Mouse (Mus musculus) lung, embryonic 14.5 days (tissue): ENCODE results near the gene Slit1. TPM values are rescaled to one million over a fixed set of nuclear protein-coding genes. Genes with fewer than 3 reads are reported as not detected.

Source experiments
- ATAC-seq: fragments of 200-750 bp; cut with Nextera tagmentation; 2 replicates; pipeline ENCODE4 v1.8.0; 2017; ENCODE audit warnings: mild to moderate bottlenecking, moderate TSS enrichment, moderate library complexity; ENCODE audit not compliant: insufficient read depth
- DNase-seq: peaks from one replicate; pipeline ENCODE4 v3.0.0-alpha.2; 2015
- H3K27ac ChIP-seq: fragments of 300-500 bp; sonication (generic); 2 replicates; pipeline ENCODE4 v1.5.1; 2014; ENCODE audit warnings: low read depth, mild to moderate bottlenecking, moderate library complexity
- H3K27me3 ChIP-seq: fragments of 300-500 bp; sonication (generic); 2 replicates; pipeline ENCODE4 v1.6.1; 2014; ENCODE audit warnings: low read length, control low read depth; ENCODE audit not compliant: insufficient read depth
- H3K36me3 ChIP-seq: fragments of 300-500 bp; sonication (generic); 2 replicates; pipeline ENCODE4 v1.6.1; 2014; ENCODE audit warnings: control low read depth; ENCODE audit not compliant: insufficient read depth
- H3K4me1 ChIP-seq: fragments of 300-500 bp; sonication (generic); 2 replicates; pipeline ENCODE4 v1.6.1; 2014; ENCODE audit warnings: antibody characterized with exemption, control low read depth; ENCODE audit not compliant: insufficient read depth
- H3K4me2 ChIP-seq: fragments of 300-500 bp; sonication (generic); 2 replicates; pipeline ENCODE4 v1.6.1; 2014; ENCODE audit warnings: mild to moderate bottlenecking
- H3K4me3 ChIP-seq: fragments of 300-500 bp; sonication (generic); 2 replicates; pipeline ENCODE4 v1.5.1; 2014; ENCODE audit warnings: low read depth, low read length
- H3K9ac ChIP-seq: fragments of 300-500 bp; sonication (generic); 2 replicates; pipeline ENCODE4 v1.6.1; 2014
- H3K9me3 ChIP-seq: fragments of 300-500 bp; sonication (generic); 2 replicates; pipeline ENCODE4 v1.6.1; 2016; ENCODE audit warnings: low read depth, low read length, control low read depth
- CTCF ChIP-seq: IDR thresholded peaks from 2 replicates; pipeline ENCODE4 v1.5.1; 2016; ENCODE audit warnings: antibody characterized with exemption, low read depth
- WGBS: fragments of 180-500 bp; shearing (Covaris S2); extraction: QIAGEN DNeasy Blood & Tissue Kit; methylation state at CpG from one replicate; pipeline ENCODE4 v1.1.7; 2014; 5-methylcytosine and 5-hydroxymethylcytosine counted together
- polyA plus RNA-seq: library from polyadenylated mRNA; unstranded; fragments of >200 nt; fragmentation: Nextera tagmentation; extraction: Ambion mirVana; gene quantifications from 2 replicates; pipeline ENCODE4 v1.2.1, GENCODE M21; 2014

The Slit1 gene
- 0.08 and 0.24 TPM in 2 replicates for polyA plus RNA-seq

DNA sequence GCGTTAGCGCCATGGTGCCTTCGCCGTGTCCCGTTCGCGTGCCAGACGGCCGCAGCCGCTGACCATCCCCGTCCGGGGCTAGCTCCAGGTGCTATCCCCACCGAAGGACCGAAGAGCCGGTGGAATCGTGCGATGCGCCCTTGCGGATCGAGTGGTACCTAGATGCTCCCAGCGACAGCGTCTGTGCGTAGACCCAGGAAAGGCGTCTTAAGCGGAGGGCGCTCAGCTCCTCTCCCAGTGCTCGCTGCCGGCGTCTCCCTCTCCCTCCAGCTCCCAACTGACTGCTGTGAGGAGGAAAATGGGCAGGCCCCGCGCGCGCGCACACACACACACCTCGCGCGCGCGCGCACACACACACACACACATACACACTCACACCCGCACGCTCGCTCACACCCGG lies at the start of gene Slit1:
TSS of gene Slit1 (minus strand) at position 270 of the 400 bp plus-strand sequence.
- Histone ChIP-seq H3K36me3 (no peaks in the 10 kb centered on the region), H3K27ac (no peak within 1 kb of the TSS), H3K4me2 (peak within 1 kb of the TSS; percentile 74), H3K9me3 (no peaks in the 10 kb centered on the region), H3K9ac (no peak within 1 kb of the TSS), H3K27me3 (peaks cover 52% of the 10 kb centered on the region), H3K4me1 (peaks cover 11% of the 10 kb centered on the region), H3K4me3 (peak within 1 kb of the TSS; percentile 39)
- WGBS: under 1% methylated on average over 40 of the region's 44 CpGs
- TF ChIP-seq CTCF: no peak
- peak; percentile 42 for DNase-seq
- peak; percentile 46; the same call in 1 of the 2 replicates for ATAC-seq

DNA sequence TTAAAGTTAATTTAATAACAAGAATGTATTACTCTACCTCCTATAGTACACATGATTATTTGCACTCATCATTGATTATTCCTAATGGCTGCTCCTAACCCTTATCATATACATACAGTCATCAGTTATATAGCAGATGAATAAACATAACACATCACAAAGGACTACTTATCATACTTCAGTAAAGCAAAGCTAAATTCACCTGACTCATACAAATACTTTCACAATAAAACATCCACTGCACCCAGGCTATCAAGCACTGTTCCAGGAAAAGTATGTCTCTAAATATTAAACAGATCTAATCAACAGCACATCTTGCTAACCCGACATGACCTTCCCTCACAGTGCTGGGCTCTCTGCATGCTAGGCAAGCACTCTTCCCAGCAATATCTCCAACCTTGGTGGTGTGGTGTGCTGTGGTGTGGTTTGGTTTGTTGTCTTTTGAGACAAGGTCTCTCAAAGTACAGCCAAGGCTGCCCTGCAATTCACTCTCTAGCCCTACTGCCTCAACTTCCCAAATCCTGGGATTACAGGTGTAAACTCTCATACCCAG lies 49.5 kb upstream of the Slit1 start:
- TF ChIP-seq CTCF: no peak
- Histone ChIP-seq H3K9ac (no peak overlapping the region), H3K27ac (no peak overlapping the region), H3K4me2 (no peak overlapping the region), H3K4me3 (no peak overlapping the region), H3K36me3 (peaks cover 16% of the 10 kb centered on the region; the same call in 1 of the 2 replicates), H3K4me1 (no peaks in the 10 kb centered on the region), H3K9me3 (no peaks in the 10 kb centered on the region), H3K27me3 (no peaks in the 10 kb centered on the region)
- no peak for DNase-seq
- ATAC-seq: no peak
- WGBS: 69% methylated on average over 1 of the region's 1 CpGs

DNA sequence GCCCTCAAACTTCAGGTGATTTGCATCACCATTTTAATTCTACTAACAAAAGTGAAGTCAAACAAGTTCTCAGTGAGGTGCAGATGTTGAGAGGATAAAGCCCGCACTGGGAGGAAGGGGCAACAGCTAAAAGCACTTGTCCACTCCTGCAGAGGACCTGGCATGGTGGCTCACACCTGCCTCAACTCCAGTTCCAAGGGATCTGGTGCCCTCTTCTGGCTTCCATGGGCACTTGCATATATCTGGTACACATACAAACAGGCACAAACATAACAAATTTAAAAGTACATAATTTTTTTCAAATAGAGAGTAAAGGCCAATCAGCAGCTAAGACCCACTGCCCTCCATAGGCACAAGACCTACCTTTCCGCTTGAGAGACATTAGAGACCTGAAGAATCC lies 47.9 kb upstream of the Slit1 start:
- 93% methylated on average over 2 of the region's 2 CpGs for WGBS
- Histone ChIP-seq H3K27ac (no peak overlapping the region), H3K9me3 (no peaks in the 10 kb centered on the region), H3K9ac (no peak overlapping the region), H3K4me2 (no peak overlapping the region), H3K36me3 (peaks cover 27% of the 10 kb centered on the region), H3K4me1 (no peaks in the 10 kb centered on the region), H3K27me3 (no peaks in the 10 kb centered on the region), H3K4me3 (no peak overlapping the region)
- TF ChIP-seq CTCF: peak; percentile 43
- DNase-seq: no peak
- no peak for ATAC-seq

DNA sequence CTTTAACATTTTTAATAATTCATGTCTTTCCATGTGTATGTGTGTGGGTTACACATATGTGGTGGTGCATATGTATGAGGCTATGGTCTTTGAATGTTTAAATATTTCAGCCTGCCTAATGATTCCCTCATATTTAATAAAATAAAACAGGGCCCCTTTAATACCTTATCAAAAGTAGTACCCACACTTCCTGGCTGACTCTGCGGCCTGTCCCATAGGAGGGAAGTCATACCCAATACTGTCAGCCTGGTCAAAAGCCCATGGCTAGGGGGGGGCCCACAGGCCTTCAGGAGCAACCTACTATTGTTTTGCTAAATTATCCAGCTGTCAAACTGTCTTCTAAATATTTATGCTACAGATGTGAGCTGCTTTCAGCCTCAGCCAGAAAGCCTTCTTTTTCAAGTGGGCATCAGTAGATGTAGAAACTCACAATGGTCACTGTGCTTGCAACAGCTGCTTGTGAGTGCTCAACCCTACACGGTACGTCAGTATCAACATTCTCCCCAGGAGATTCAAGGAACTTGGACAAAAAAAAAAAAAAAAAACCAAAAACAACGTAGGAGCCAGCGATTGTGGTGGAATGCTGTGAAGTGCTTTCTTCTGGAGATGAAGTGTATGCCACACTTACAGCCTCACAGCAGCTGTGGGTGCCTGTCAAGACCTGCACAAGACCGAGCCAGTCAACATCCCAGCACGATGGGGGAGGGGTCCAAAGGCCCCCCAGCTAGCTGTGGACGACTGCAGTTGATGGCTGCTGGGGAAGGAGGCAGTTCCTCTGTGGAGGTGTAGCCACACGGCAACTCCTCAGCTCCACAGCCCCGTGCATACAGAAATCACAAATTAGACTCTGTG lies 45.9 kb upstream of the Slit1 start:
- Histone ChIP-seq H3K27ac (no peak overlapping the region), H3K4me3 (no peak overlapping the region), H3K27me3 (no peaks in the 10 kb centered on the region), H3K9me3 (no peaks in the 10 kb centered on the region), H3K4me2 (no peak overlapping the region), H3K36me3 (peaks cover 41% of the 10 kb centered on the region), H3K4me1 (no peaks in the 10 kb centered on the region), H3K9ac (no peak overlapping the region)
- ATAC-seq (no peak), DNase-seq (no peak)
- TF ChIP-seq CTCF: no peak
- WGBS: 43% methylated on average over 10 of the region's 10 CpGs

DNA sequence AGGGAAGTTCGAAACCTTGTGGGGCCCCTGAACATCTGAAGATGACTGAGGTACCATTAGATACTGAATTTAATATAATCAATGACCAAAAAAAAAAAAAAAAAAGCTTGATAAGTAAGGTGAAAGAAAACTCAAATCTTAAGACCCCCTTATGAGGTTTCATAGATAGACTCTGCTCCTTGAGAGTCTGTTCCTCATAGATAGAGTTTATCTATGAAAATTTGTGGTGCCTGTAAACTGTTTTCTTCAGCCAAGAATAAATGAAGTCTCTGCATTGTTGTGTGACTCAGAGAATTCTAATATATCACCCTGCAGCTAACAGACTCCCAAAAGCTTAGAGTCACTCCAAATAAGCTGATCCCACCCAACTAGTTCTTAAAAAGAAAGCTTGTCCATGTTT lies 43.4 kb upstream of the Slit1 start:
- no peak overlapping the region for H3K27ac ChIP-seq
- H3K36me3 ChIP-seq: peaks cover 59% of the 10 kb centered on the region
- 82% methylated on average over 1 of the region's 1 CpGs for WGBS

DNA sequence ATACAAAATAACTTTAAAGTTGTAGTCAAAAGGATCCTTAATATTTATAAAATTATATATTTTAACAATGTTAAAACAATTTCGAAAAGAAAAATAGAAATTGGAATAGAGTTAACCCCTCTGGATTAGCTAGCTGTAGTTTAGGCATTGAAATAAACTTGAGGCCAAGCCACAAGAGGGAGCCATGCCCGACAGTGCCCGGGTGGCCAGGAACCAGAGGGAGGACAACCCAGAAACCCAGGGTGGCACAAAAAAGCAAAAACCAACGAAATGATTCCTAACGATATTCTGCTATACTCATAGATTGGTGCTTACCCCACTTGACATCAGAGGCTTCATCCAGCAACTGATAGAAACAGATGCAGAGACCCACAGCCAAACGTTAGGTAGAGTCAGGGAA lies 34.0 kb upstream of the Slit1 start:
- peak; percentile 16; the same call in 1 of the 2 replicates for TF ChIP-seq CTCF
- DNase-seq (no peak), ATAC-seq (no peak)
- Histone ChIP-seq H3K4me1 (no peaks in the 10 kb centered on the region), H3K9me3 (no peaks in the 10 kb centered on the region), H3K9ac (no peak overlapping the region), H3K4me3 (no peak overlapping the region), H3K4me2 (no peak overlapping the region), H3K27ac (no peak overlapping the region), H3K27me3 (no peaks in the 10 kb centered on the region), H3K36me3 (peaks cover 85% of the 10 kb centered on the region)
- 85% methylated on average over 6 of the region's 6 CpGs for WGBS

More for the DNA sequence above, 43.4 kb upstream of the Slit1 start:
- no peak overlapping the region for H3K4me3 ChIP-seq
- ATAC-seq: no peak
- no peaks in the 10 kb centered on the region for H3K9me3 ChIP-seq
- no peak for DNase-seq
- H3K9ac ChIP-seq: no peak overlapping the region
- H3K4me2 ChIP-seq: no peak overlapping the region
- H3K27me3 ChIP-seq: no peaks in the 10 kb centered on the region
- H3K4me1 ChIP-seq: no peaks in the 10 kb centered on the region
- no peak for TF ChIP-seq CTCF

DNA sequence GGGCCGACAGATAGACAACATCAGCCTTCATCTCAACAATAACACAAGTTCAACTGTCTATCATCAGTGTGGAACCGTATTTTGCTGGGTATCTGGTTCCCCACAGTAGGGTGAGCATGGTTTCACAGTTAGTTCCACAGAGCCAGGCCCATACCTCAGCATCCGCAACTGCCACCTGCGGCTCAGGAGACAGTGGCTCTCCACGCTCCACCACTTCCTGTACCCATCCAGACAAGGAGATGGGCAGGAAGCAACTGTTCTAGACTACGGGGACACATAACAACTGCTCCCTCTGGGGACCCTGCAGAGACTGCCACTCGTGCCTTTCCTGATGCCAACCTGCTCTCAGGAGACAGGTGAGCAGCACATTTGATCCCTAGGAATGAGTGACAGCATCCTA lies 25.2 kb upstream of the Slit1 start:
- H3K4me2 ChIP-seq: no peak overlapping the region
- no peaks in the 10 kb centered on the region for H3K9me3 ChIP-seq
- no peak overlapping the region for H3K9ac ChIP-seq
- WGBS: 86% methylated on average over 7 of the region's 7 CpGs
- ATAC-seq: no peak
- TF ChIP-seq CTCF: no peak
- no peak for DNase-seq
- no peaks in the 10 kb centered on the region for H3K4me1 ChIP-seq
- no peak overlapping the region for H3K4me3 ChIP-seq
- H3K27ac ChIP-seq: no peak overlapping the region
- H3K36me3 ChIP-seq: peaks cover 52% of the 10 kb centered on the region
- no peaks in the 10 kb centered on the region for H3K27me3 ChIP-seq
